Mouse (Mus musculus) thymus, adult 2 months (tissue): ENCODE results near the gene Mrtfa.

ENCODE experiments used
- CTCF ChIP-seq: fragments of 200-500 bp; IDR thresholded peaks from 2 replicates; pipeline ENCODE4 v1.5.1; 2012; ENCODE audit warnings: mild to moderate bottlenecking, control low read depth, low read length, moderate library complexity, borderline replicate concordance; ENCODE audit not compliant: control insufficient read depth, poor library complexity, insufficient read depth; ENCODE audit errors: extremely low read depth
- POLR2A ChIP-seq: fragments of 200-500 bp; IDR thresholded peaks from 2 replicates; pipeline ENCODE4 v1.6.1; 2012; ENCODE audit warnings: mild to moderate bottlenecking, low read length, control low read depth, moderate library complexity; ENCODE audit not compliant: control insufficient read depth, poor library complexity, insufficient read depth; ENCODE audit errors: extremely low read depth

DNA sequence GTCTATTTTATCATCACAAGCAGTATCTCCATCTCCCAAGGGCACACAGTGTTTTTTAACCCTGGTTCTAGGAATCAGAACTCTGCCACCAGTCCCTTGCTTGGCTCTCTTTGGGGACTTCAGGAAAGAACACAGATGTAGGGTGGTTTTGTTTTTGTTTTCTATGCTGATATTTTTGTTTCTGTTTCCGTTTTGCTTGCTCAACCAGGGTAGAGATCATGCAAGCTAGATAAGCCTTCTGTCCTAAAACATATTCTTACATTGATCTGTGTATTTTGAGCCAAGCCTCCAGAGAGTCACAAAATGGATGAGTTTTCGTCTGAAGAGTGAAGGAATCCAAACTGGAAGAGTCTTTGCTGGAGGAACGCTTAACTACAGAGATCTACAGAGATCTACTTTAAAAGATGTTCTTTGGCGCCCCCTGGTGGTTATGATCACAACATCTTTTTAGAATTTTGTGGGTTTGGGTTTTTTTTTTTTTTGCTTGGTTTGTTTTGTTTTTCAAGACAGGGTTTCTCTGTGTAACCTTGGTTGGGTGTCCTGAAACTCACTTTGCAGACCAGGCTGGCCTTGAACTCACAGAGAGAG is 8.9 kb upstream of the Mrtfa start:
- TF ChIP-seq CTCF (no peak), POLR2A (no peak)
